Mouse (Mus musculus) spleen, adult 12 weeks (tissue): ENCODE results near the gene Piezo1.
A peak's percentile ranks its signal among the peaks of the same experiment; 100 is the strongest.

ENCODE experiments used
- DNase-seq: peaks from one replicate; pipeline ENCODE4 v3.0.0; 2022; ENCODE audit warnings: low spot score

Piezo1 gene

GRCm38 (mm10) chr8:122497016-122497734 is 54.0 kb downstream of the Piezo1 start:
- DNase-seq = no peak

GRCm38 (mm10) chr8:122488387-122488786 is 62.7 kb downstream of the Piezo1 start:
- no peak for DNase-seq

- no peak for DNase-seq
Measured at GRCm38 (mm10) chr8:122484831-122485230, 66.3 kb downstream of the Piezo1 start.

- DNase-seq = no peak
Measured at GRCm38 (mm10) chr8:122483877-122484276, 67.3 kb downstream of the Piezo1 start.

GRCm38 (mm10) chr8:122482448-122482847 is 68.7 kb downstream of the Piezo1 start:
- DNase-seq = no peak

- DNase-seq = peak; percentile 92
Measured at GRCm38 (mm10) chr8:122475580-122476320, 75.4 kb downstream of the Piezo1 start, which contains the start of the genes Rnf166 and Ctu2. Gene Rnf166, minus strand, starts transcription at chr8:122476064. Gene Ctu2, plus strand, starts transcription at chr8:122476143.

- peak; percentile 30 for DNase-seq
Measured at GRCm38 (mm10) chr8:122474951-122475560, 76.1 kb downstream of the Piezo1 start.

- peak; percentile 19 for DNase-seq
Measured at GRCm38 (mm10) chr8:122473911-122474421, 77.2 kb downstream of the Piezo1 start.

- DNase-seq = no peak
Measured at GRCm38 (mm10) chr8:122470691-122471090, 80.4 kb downstream of the Piezo1 start.

GRCm38 (mm10) chr8:122469965-122470364 is 81.2 kb downstream of the Piezo1 start:
- no peak for DNase-seq

GRCm38 (mm10) chr8:122469407-122469806 is 81.7 kb downstream of the Piezo1 start:
- DNase-seq = no peak

GRCm38 (mm10) chr8:122467816-122468215 is 83.3 kb downstream of the Piezo1 start:
- no peak for DNase-seq

- no peak for DNase-seq
Measured at GRCm38 (mm10) chr8:122464985-122465384, 86.1 kb downstream of the Piezo1 start.

GRCm38 (mm10) chr8:122463651-122464640 is 87.2 kb downstream of the Piezo1 start:
- no peak for DNase-seq

GRCm38 (mm10) chr8:122462510-122462909 is 88.6 kb downstream of the Piezo1 start:
- no peak for DNase-seq

GRCm38 (mm10) chr8:122461473-122462148 is 89.5 kb downstream of the Piezo1 start:
- DNase-seq = no peak

- peak; percentile 48 for DNase-seq
Measured at GRCm38 (mm10) chr8:122460524-122461472, 90.3 kb downstream of the Piezo1 start, which contains the start of gene Snai3. Gene Snai3, minus strand, starts transcription at chr8:122460733.

GRCm38 (mm10) chr8:122459990-122460389 is 91.1 kb downstream of the Piezo1 start:
- DNase-seq = no peak

- no peak for DNase-seq
Measured at GRCm38 (mm10) chr8:122459218-122459900, 91.8 kb downstream of the Piezo1 start.
